ENCODE assay signal across 24 mouse cellular contexts in the genomic region with DNA sequence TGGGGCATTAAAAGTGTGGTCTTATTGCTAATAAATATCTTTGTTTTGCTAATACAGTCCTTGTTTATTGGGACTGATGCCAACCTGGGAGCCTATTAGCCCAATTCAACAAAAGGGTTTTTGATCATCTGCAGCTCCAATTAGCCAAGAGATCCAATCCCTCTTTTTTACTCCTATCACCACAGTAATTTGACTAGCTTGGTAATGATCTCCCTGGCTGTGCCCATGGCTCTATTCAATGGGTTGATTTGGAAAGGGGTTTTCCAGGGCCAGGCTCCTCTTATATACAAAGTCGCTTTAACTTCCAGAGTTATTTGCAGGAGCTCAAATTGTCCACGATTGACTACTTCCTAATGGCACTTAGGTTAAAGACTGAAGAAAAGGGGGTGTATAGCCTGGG.
"Had no signal": no experiment of that assay in that cellular context is flagged by ENCODE, and none has a peak within 500 bp of the region (broad histone marks: within the 10 kb centered on the region; RNA-seq: fewer than 3 reads in every experiment).

No protein-coding gene starts in this region.

- H3K4me3 ChIP-seq: limb, embryonic 10.5 days; limb, embryonic 13.5 days; liver, embryonic 12.5 days; liver, embryonic 15.5 days; lung, embryonic 15.5 days; megakaryocyte, embryonic 14.5 days; midbrain, embryonic 10.5 days; midbrain, embryonic 13.5 days; myocyte; neural tube, embryonic 13.5 days had no signal

- H3K4me1 ChIP-seq: limb, embryonic 10.5 days; limb, embryonic 13.5 days; liver, embryonic 12.5 days; liver, embryonic 15.5 days; lung, embryonic 15.5 days; megakaryocyte, embryonic 14.5 days; midbrain, embryonic 10.5 days; midbrain, embryonic 13.5 days; neural tube, embryonic 13.5 days had no signal

- DNase-seq: kidney, postnatal 14 days; kidney, postnatal 4 days; liver; lung, adult 18-20 months; lung, postnatal 10 days; lung, postnatal 36 days; right cerebral cortex, adult 18-20 months; right cerebral cortex, postnatal 14 days; right cerebral cortex, postnatal 4 days; thymus, adult 2 months; thymus, postnatal 14 days; thymus, postnatal 4 days had no signal

- H3K9ac ChIP-seq: limb, embryonic 13.5 days; liver, embryonic 12.5 days; liver, embryonic 15.5 days; lung, embryonic 15.5 days; midbrain, embryonic 13.5 days; neural tube, embryonic 13.5 days had no signal

- H3K36me3 ChIP-seq: limb, embryonic 10.5 days; limb, embryonic 13.5 days; liver, embryonic 12.5 days; liver, embryonic 15.5 days; lung, embryonic 15.5 days; midbrain, embryonic 10.5 days; midbrain, embryonic 13.5 days; neural tube, embryonic 13.5 days had no signal

- H3K4me2 ChIP-seq: limb, embryonic 13.5 days; liver, embryonic 12.5 days; liver, embryonic 15.5 days; lung, embryonic 15.5 days; midbrain, embryonic 13.5 days; neural tube, embryonic 13.5 days had no signal

- H3K27me3 ChIP-seq: limb, embryonic 13.5 days; liver, embryonic 12.5 days; liver, embryonic 15.5 days; lung, embryonic 15.5 days; megakaryocyte, embryonic 14.5 days; midbrain, embryonic 13.5 days; neural tube, embryonic 13.5 days had no signal

- H3K27ac ChIP-seq: limb, embryonic 10.5 days; limb, embryonic 13.5 days; liver, embryonic 12.5 days; liver, embryonic 15.5 days; lung, embryonic 15.5 days; midbrain, embryonic 10.5 days; midbrain, embryonic 13.5 days; neural tube, embryonic 13.5 days; stomach, postnatal 0 days had no signal

- H3K9me3 ChIP-seq: limb, embryonic 10.5 days; limb, embryonic 13.5 days; liver, embryonic 12.5 days; liver, embryonic 15.5 days; lung, embryonic 15.5 days; megakaryocyte, embryonic 14.5 days; midbrain, embryonic 10.5 days; midbrain, embryonic 13.5 days; neural tube, embryonic 13.5 days had no signal

- ATAC-seq: liver, embryonic 12.5 days; midbrain, embryonic 13.5 days; midbrain, embryonic 16.5 days had no signal
